Mouse (Mus musculus): Measurements from ENCODE around the gene Scn1a.

DNA sequence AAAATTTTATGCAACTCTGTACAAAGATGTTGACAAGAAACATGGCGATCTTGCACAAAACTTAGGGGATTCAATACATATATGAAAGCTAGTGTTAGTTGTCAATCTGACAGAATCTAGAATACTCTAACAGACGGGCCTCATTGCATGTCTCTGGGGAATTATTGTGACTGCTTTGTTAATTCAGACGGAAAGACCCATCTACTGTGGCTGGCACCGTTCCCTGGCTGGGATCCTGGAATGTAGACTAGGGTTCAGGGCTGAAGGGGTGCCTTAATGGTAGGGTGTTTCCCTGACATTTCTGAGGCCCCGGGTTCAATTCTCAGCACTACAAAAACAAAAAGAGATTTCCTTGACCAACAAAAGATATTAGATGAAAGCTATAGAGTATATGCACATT, 103.2 kb downstream of the Scn1a start:
- TF ChIP-seq CTCF (conservative IDR thresholded peaks at IDR 0.05; ENCODE audit: low read length), result no peak
- no peak for TF ChIP-seq NANOG (IDR thresholded peaks at IDR 0.05; ENCODE audit: borderline replicate concordance, low read length)

Measured in E14TG2a.4 (cell line).